Mouse (Mus musculus) T-cell, adult 2 months (primary cell): ENCODE data around the gene Gse1.

Experiments
- DNase-seq: peaks from one replicate; pipeline ENCODE4 v3.0.0; 2022; ENCODE audit warnings: low spot score

Gene Gse1

GRCm38 (mm10) chr8:120404609-120405036 lies 176.4 kb downstream of the Gse1 start:
- DNase-seq: peak; percentile 22

GRCm38 (mm10) chr8:120406008-120406632 lies 177.9 kb downstream of the Gse1 start:
- DNase-seq: no peak

GRCm38 (mm10) chr8:120407701-120408240 lies 179.5 kb downstream of the Gse1 start:
- no peak for DNase-seq

DNA sequence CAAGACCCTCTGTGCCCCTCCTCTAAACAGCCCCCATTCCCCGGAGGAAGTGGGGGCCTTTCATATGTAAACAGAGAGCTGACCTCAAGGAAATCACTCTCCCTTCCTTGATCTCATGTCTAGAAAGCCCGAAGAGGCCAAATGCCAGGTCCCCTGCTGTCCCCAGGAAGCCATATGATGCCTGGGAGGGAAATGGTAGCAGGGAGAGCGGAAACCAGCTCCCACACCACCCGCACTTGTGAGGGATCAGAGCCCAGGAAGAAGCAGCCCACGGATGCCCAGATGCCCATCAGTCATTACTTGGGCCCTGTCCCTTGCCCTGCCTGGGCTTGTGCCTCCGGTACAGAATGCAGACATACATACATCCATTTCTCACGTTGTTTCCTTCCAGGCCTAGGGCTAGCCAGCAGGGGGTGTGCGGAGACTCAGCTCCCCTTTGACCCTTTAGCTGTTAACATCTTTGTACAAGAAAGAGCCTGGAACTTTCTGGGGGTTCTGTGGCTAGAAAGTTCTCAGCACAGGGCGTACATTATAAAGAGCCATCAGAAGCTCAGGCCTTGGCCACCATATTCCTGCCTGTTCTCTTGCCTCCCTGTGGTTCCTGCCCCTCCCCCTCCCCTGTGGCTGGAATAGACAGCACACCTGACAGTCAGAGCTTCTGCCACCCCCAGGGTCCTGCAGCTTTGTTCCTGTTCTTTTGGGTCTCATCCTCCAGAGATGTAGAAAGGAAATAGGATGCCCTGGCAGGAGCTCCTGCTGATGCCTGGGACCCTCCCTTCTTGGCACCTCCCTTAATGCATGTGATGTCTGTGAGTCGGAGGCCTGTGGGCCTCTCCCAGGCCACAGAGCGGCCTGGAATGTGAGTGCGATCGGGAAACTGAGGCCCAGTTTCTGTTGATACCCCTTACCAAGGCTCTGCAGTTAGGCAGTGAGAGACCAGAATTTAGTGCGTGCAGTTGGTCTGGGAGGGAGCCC lies 180.3 kb downstream of the Gse1 start:
- no peak for DNase-seq

DNA sequence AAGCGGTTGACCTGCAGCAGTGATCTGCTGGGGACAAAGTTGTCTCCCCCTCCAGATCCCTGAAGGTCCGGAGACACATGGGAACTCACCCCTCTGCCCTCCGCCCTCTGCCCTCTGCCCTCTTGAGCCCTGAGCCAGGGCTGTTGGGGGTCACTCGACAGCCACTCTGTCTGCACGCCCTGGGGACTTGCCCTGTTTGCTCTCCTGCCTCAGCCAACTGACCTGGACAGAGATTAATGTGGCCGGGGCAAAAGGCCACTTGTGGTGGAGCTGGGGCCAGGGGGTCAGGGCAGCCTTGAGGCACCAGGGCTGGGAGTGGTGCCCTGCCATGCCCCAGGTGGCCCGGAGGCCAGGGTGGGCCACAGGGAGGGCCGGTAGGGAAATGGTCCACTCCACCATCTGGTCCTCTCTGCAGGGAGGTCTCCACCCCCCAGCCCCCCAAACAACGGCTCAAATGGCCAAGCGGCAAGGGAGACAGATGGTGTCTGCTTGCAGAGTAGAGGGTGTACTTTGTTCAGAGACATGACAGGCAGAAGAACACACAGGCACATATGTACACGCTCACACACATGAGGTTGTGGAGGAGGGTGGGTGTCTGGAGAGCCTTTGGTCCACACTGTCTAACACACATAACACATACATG lies 181.2 kb downstream of the Gse1 start:
- DNase-seq: no peak

DNA sequence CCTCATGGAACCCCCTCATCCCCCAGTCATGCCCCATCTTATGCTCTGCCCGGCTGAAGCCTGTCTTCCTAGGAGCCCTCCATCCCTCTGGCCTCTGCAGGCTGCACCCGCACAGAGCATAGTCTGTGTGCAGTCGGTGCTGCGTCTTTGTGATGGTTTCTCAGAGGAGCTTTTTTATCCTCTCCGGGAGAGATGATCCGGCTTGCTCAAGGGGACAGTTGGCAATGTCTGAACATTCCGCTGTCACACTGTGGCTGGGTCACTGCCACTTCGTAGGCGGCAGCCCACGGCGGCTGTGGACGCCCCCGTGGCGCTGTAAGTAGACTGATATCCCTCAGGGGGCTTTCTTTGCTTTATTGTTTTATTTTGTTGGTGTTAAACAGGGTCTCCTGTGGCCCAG lies 182.8 kb downstream of the Gse1 start:
- DNase-seq: no peak

GRCm38 (mm10) chr8:120411862-120412261 lies 183.6 kb downstream of the Gse1 start:
- DNase-seq: no peak

GRCm38 (mm10) chr8:120412357-120412756 lies 184.1 kb downstream of the Gse1 start:
- DNase-seq: no peak

GRCm38 (mm10) chr8:120412911-120413625 lies 184.8 kb downstream of the Gse1 start:
- DNase-seq: no peak

GRCm38 (mm10) chr8:120413626-120413988 lies 185.4 kb downstream of the Gse1 start:
- DNase-seq: no peak

- DNase-seq: no peak
Observed at GRCm38 (mm10) chr8:120414216-120414615, 186.0 kb downstream of the Gse1 start.

- DNase-seq: no peak
Observed at GRCm38 (mm10) chr8:120415474-120415873, 187.2 kb downstream of the Gse1 start.

- DNase-seq: no peak
Observed at GRCm38 (mm10) chr8:120416173-120416521, 187.9 kb downstream of the Gse1 start.

- no peak for DNase-seq
Observed at GRCm38 (mm10) chr8:120416522-120417394, 188.5 kb downstream of the Gse1 start.

DNA sequence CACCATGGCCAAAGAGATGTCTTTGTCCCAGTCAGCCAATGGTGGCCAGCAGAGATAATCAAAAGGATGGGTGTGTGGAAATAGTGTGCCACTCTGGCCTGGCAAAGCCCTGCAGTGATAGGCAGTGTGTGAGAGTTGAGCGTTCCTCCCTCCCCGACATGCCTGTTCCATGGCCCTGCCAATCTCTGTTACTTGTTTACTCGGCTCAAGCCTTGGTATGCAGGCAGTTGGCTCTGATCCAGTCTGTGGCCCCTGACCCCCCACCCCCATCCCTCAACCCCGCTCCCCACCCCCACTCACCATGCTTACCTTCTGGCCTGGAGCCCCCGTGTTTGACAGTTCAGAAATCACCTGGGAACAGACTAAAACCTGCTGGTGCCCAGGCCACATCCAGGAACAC lies 189.9 kb downstream of the Gse1 start:
- DNase-seq: no peak

GRCm38 (mm10) chr8:120419675-120420074 lies 191.4 kb downstream of the Gse1 start:
- DNase-seq: no peak

DNA sequence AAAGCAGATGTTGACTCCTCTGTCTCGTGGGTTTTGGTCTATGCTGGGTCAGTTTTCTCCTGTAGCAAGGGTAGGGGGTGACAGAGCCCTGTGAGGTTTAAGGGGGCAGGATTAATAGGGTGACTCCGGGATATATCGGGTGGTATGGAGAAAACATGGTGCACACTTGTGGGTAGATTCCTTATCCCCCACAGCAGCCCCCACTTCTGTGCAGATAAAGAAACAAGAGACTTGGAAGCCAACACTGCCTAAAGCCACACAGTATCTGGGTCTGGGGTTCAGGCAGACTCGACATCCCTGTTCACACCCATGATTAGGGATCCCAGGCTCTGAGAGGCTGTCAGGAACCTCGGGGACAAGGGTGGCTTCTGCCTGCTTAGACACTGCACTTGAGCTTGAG lies 192.0 kb downstream of the Gse1 start:
- DNase-seq: no peak

DNA sequence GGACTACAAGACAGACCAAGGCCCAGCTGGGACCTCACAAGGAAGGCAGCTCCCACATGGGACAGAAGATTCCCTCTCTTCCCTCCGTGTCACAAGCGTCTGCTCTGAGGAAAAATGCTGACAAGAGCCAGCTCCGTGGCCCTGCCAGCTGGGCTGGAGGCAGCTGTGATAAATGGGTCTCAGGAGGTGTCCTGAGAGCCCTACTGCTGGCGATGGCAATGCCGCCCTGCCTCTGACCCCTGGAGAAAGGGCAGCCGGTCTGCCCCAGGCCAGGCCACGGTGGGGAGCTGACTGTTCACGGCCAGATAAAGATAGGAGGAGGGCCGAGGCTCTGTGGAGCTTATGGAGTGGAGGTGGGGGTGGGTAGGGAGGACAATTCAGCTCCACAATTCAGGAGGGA lies 193.4 kb downstream of the Gse1 start:
- DNase-seq: no peak

DNA sequence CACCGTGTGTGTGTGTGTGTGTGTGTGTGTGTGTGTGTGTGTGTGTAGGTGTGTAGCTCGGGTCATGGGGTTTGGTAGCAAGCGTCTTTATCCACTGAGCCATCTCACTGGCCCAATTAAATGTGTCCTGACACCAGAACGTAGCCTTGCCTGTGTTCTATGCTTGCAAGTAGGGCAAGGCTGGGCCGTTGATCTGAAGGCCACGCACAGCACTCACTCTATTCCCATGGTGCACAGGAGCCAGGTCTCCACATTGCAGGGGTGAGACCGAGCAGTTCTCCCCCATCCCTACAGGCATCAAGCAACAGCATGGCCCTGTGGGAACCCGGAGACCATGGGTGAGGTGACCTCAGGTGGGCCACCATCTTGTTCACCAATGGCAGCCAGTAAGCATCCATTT lies 194.0 kb downstream of the Gse1 start:
- no peak for DNase-seq

- no peak for DNase-seq
Observed at GRCm38 (mm10) chr8:120423576-120423975, 195.3 kb downstream of the Gse1 start.

DNA sequence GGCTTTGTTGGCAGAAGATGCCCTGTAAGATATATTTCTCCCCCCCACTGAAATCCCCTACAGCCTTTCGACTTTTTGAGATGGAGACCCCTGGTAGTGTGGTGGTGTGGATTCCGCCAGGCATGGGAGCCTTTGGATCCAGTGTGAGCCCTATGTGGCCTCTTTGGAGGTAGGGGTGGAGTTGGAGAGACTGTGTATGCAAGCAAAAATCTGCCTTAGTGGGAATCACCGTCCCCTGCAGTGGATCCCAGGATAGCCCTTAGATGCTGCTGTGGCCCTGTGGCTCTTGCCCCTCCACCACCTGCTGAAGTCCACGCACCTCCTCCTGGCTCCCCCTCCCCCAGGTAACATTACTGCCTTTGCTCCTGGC lies 196.6 kb downstream of the Gse1 start:
- DNase-seq: no peak
